In genomic region chr8:106022483-106022882, GRCm38 (mm10) we compare ENCODE assay signal across 9 mouse cellular contexts. TPM values are rescaled to one million over a fixed set of nuclear protein-coding genes. Genes with fewer than 3 reads are reported as not detected.
A peak's percentile ranks its signal among the peaks of the same experiment; 100 is the strongest.
DNase-seq lines count a peak whose midpoint lies in the region; ATAC-seq lines count a peak whose summit lies in the region.
"Had no signal": no experiment of that assay in that cellular context is flagged by ENCODE, and none has a peak within 500 bp of the region (broad histone marks: within the 10 kb centered on the region; RNA-seq: fewer than 3 reads in every experiment).

No protein-coding gene starts in this region.

- no peaks in the 10 kb centered on the region for H3K27me3 ChIP-seq in liver, embryonic 12.5 days (replicated peaks)
- no peaks in the 10 kb centered on the region for H3K27me3 ChIP-seq in neural tube, embryonic 13.5 days

- H3K9ac ChIP-seq in liver, embryonic 12.5 days = no peak overlapping the region
- no peak overlapping the region for H3K9ac ChIP-seq in neural tube, embryonic 13.5 days

- H3K27ac ChIP-seq in liver, embryonic 12.5 days = no peak overlapping the region
- no peak overlapping the region for H3K27ac ChIP-seq in neural tube, embryonic 13.5 days (replicated peaks)

- H3K4me1 ChIP-seq in liver, embryonic 12.5 days = peaks cover 11% of the 10 kb centered on the region
- no peaks in the 10 kb centered on the region for H3K4me1 ChIP-seq in neural tube, embryonic 13.5 days (replicated peaks)

- H3K9me3 ChIP-seq in liver, embryonic 12.5 days (replicated peaks) = no peaks in the 10 kb centered on the region
- H3K9me3 ChIP-seq in neural tube, embryonic 13.5 days = no peaks in the 10 kb centered on the region

- ATAC-seq in liver, embryonic 12.5 days = peak; percentile 33; the same call in 1 of the 2 replicates
- ATAC-seq in neural tube, embryonic 13.5 days (ENCODE audit: low read depth) = peak; percentile 67; the same call in 1 of the 2 replicates

- H3K4me3 ChIP-seq in liver, embryonic 12.5 days = no peak overlapping the region
- H3K4me3 ChIP-seq in neural tube, embryonic 13.5 days = no peak overlapping the region
- H3K4me3 ChIP-seq: erythroblast, embryonic 14.5 days had no signal

- DNase-seq in B cell, adult 2 months = peak; percentile 91 to 92
- DNase-seq in adrenal gland, adult 18-20 months (ENCODE audit: low spot score in 2 of 2) = peak; percentile 73 to 81
- peak; percentile 85 for DNase-seq in embryo, embryonic 10 days (ENCODE audit: low spot score)
- peak; percentile 64 for DNase-seq in gastrocnemius, postnatal 14 days
- DNase-seq in kidney, postnatal 10 days = peak; percentile 83
- DNase-seq in testis, postnatal 14 days (ENCODE audit: low spot score) = peak; percentile 37

- intact Hi-C loops in gastrocnemius, postnatal 14 days (cut with DNase I; ENCODE audit: low total_unique reads) = loop anchor here (5.0 kb wide), 1 partner anchor 35 kb away; no protein-coding TSS in a partner anchor

- H3K36me3 ChIP-seq in liver, embryonic 12.5 days = peaks cover 68% of the 10 kb centered on the region
- peaks cover 46% of the 10 kb centered on the region for H3K36me3 ChIP-seq in neural tube, embryonic 13.5 days

- H3K4me2 ChIP-seq in liver, embryonic 12.5 days = no peak overlapping the region
- H3K4me2 ChIP-seq in neural tube, embryonic 13.5 days = no peak overlapping the region

RNA-seq across cellular contexts. Expression of gene Ddx28, which starts 10.8 kb away (rescaled TPM):
- 10 to 100 TPM; 16.4 to 16.9 TPM for total RNA-seq in adrenal gland, adult 18-20 months (2021)
- 1 to 10 TPM; 9.5 to 9.7 TPM for total RNA-seq in gastrocnemius, postnatal 14 days (2021)
- polyA plus RNA-seq in liver, embryonic 12.5 days (2016; fragmentation: Nextera tagmentation; extraction: Ambion mirVana) = 14.7 TPM in 2 replicates
- polyA plus RNA-seq in neural tube, embryonic 13.5 days (2015; fragmentation: Nextera tagmentation; extraction: Ambion mirVana) = 20.7 and 22.2 TPM in 2 replicates

RNA-seq across cellular contexts. Expression of gene Dpep2nb, which starts 16.7 kb away (rescaled TPM):
- not detected for total RNA-seq in adrenal gland, adult 18-20 months (2021)
- total RNA-seq in gastrocnemius, postnatal 14 days (2021) = not detected
- not detected in 2 replicates for polyA plus RNA-seq in liver, embryonic 12.5 days (2016; fragmentation: Nextera tagmentation; extraction: Ambion mirVana)
- polyA plus RNA-seq in neural tube, embryonic 13.5 days (2015; fragmentation: Nextera tagmentation; extraction: Ambion mirVana) = 0.24 TPM in 1 of 2 replicates, not detected in the other
- polyA plus RNA-seq: erythroblast, embryonic 14.5 days had no signal

RNA-seq across cellular contexts. Expression of gene Dus2, which starts 31.3 kb away (rescaled TPM):
- 10 to 100 TPM; 14.2 to 21.2 TPM for total RNA-seq in adrenal gland, adult 18-20 months (2021)
- total RNA-seq in gastrocnemius, postnatal 14 days (2021) = 10 to 100 TPM in 1 of 2 experiments, 1 to 10 TPM in 1; 9.4 to 10.4 TPM
- polyA plus RNA-seq in liver, embryonic 12.5 days (2016; fragmentation: Nextera tagmentation; extraction: Ambion mirVana) = 16.0 and 16.5 TPM in 2 replicates
- 21.5 and 23.1 TPM in 2 replicates for polyA plus RNA-seq in neural tube, embryonic 13.5 days (2015; fragmentation: Nextera tagmentation; extraction: Ambion mirVana)

RNA-seq across cellular contexts. Expression of gene Nfatc3, which starts 36.2 kb away (rescaled TPM):
- total RNA-seq in adrenal gland, adult 18-20 months (2021) = 10 to 100 TPM; 34.5 to 50.9 TPM
- total RNA-seq in gastrocnemius, postnatal 14 days (2021) = 10 to 100 TPM; 18.4 to 22.0 TPM
- 5.0 and 5.8 TPM in 2 replicates for polyA plus RNA-seq in liver, embryonic 12.5 days (2016; fragmentation: Nextera tagmentation; extraction: Ambion mirVana)
- polyA plus RNA-seq in neural tube, embryonic 13.5 days (2015; fragmentation: Nextera tagmentation; extraction: Ambion mirVana) = 4.1 and 4.2 TPM in 2 replicates

RNA-seq across cellular contexts. Expression of gene Dpep3, which starts 43.3 kb away (rescaled TPM):
- not detected for total RNA-seq in adrenal gland, adult 18-20 months (2021)
- total RNA-seq in gastrocnemius, postnatal 14 days (2021) = not detected
- polyA plus RNA-seq in liver, embryonic 12.5 days (2016; fragmentation: Nextera tagmentation; extraction: Ambion mirVana) = not detected in 2 replicates
- polyA plus RNA-seq in neural tube, embryonic 13.5 days (2015; fragmentation: Nextera tagmentation; extraction: Ambion mirVana) = not detected in 2 replicates
- polyA plus RNA-seq: erythroblast, embryonic 14.5 days had no signal

Comparison
In these comparisons a context has a peak if more than half of its experiments do, and no peak if none do; other contexts are left out.
1. DNase-seq: peak in every context shown above with its lines; median percentile 92 in B cell, adult 2 months; 85 in embryo, embryonic 10 days; 83 in kidney, postnatal 10 days; 77 in adrenal gland, adult 18-20 months; 64 in gastrocnemius, postnatal 14 days; 37 in testis, postnatal 14 days.